Mouse (Mus musculus) myocyte (in vitro differentiated cells): ENCODE measurements at regions not wholly inside any gene's neighbourhood (a gene's known extent, or its start where the extent isn't known, plus 50 kb on each side); places are given as distances from the start of the nearest gene placed in this dataset.

ENCODE experiments used
- E2F4 ChIP-seq: IDR thresholded peaks from one replicate; pipeline ENCODE4 v1.6.1; 2011; ENCODE audit warnings: mild to moderate bottlenecking, control low read depth, moderate library complexity; ENCODE audit not compliant: insufficient read depth
- MAX ChIP-seq: IDR thresholded peaks from one replicate; pipeline ENCODE4 v1.6.1; 2011; ENCODE audit warnings: low read depth, mild to moderate bottlenecking, control low read depth
- MYOD1 ChIP-seq, 3 experiments: IDR thresholded peaks; one replicate each; pipeline ENCODE4 v1.6.1; 2011; ENCODE audit warnings: control low read depth in 2 of 3, low read depth in 2 of 3, mild to moderate bottlenecking in 2 of 3, moderate library complexity in 1 of 3; ENCODE audit not compliant: insufficient read length in 2 of 3, control insufficient read depth in 1 of 3
- MYOG ChIP-seq, 3 experiments: IDR thresholded peaks; one replicate each; pipeline ENCODE4 v1.6.1; 2011; ENCODE audit warnings: control low read depth in 2 of 3, low read depth in 2 of 3, mild to moderate bottlenecking in 2 of 3; ENCODE audit not compliant: insufficient read length in 2 of 3, control insufficient read depth in 1 of 3, insufficient read depth in 1 of 3
- POLR2A ChIP-seq: IDR thresholded peaks from one replicate; pipeline ENCODE4 v1.6.1; 2011; ENCODE audit warnings: low read depth, mild to moderate bottlenecking, control low read depth, moderate library complexity; ENCODE audit not compliant: insufficient read length
- POLR2AphosphoS2 ChIP-seq: IDR thresholded peaks from one replicate; pipeline ENCODE4 v1.6.1; 2011; ENCODE audit warnings: low read depth, control low read depth; ENCODE audit not compliant: insufficient read length
- REST ChIP-seq: IDR thresholded peaks from one replicate; pipeline ENCODE4 v1.6.1; 2011; ENCODE audit warnings: mild to moderate bottlenecking, control low read depth, moderate library complexity; ENCODE audit not compliant: insufficient read depth, insufficient read length
- TCF12 ChIP-seq: IDR thresholded peaks from one replicate; pipeline ENCODE4 v1.6.1; 2011; ENCODE audit warnings: mild to moderate bottlenecking, control low read depth; ENCODE audit not compliant: poor library complexity, insufficient read depth, severe bottlenecking
- USF1 ChIP-seq: IDR thresholded peaks from one replicate; pipeline ENCODE4 v1.6.1; 2011; ENCODE audit warnings: low read depth, mild to moderate bottlenecking, control low read depth, moderate library complexity

DNA sequence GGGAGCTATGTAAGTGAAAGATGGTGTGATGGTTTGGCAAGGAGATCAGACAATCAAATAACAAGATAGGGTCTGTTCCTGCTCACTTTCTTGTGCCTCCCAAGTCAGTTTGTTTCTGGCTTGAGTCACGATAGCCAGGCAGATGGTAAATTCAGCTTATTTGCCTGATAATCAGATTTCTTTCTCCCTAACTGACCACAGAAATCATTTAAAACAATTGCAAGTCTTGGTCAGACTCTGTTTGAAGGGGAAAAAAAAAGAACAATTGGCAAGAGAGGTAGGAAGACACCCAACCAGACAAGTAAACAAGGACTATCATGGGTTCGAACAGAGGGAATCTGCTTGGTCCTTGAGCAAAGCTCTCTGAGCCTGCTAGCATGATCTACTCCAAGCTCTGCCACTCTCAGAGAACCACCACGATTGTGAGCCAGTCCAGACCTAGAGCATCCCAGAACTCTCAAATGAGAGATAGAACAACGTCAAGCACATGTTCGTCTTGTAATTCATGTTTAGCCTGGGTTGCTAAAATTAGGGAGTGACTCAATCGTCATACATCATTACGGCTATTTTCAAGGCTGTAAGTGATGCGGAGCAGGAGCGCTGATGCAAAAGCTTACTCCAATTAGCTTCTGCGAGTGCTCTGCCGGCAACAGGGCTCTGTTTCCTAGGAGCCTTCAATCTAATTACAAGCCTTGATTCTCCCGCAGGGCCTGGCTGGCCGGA is 699.3 kb upstream of the Cited2 start:
- TF ChIP-seq POLR2A, result no peak
- no peak for TF ChIP-seq REST
- no peak for TF ChIP-seq E2F4
- no peak for TF ChIP-seq MYOG (IDR thresholded peaks at IDR 0.05; ENCODE audit: control insufficient read depth in 1 of 3, insufficient read depth in 1 of 3, insufficient read length in 2 of 3, low read depth in 2 of 3)
- TF ChIP-seq MYOD1 (IDR thresholded peaks at IDR 0.05; ENCODE audit: control insufficient read depth in 1 of 3, insufficient read length in 2 of 3, low read depth in 2 of 3), result no peak
- TF ChIP-seq POLR2AphosphoS2, result no peak
- no peak for TF ChIP-seq USF1
- no peak for TF ChIP-seq TCF12
- TF ChIP-seq MAX, result no peak
